Mouse (Mus musculus) testis, adult 2 months (tissue): ENCODE data around the gene Tent5a.

Experiments
- CTCF ChIP-seq: fragments of 200-500 bp; IDR thresholded peaks from 2 replicates; pipeline ENCODE4 v1.5.1; 2012; ENCODE audit warnings: low read depth, mild to moderate bottlenecking, inconsistent platforms, low read length, moderate library complexity; ENCODE audit not compliant: control insufficient read depth, insufficient read depth, insufficient replicate concordance
- POLR2A ChIP-seq: fragments of 200-500 bp; IDR thresholded peaks from 2 replicates; pipeline ENCODE4 v1.6.1; 2012; ENCODE audit warnings: low read depth, mild to moderate bottlenecking, inconsistent platforms, low read length, moderate library complexity; ENCODE audit not compliant: control insufficient read depth

- TF ChIP-seq CTCF (no peak), POLR2A (no peak)
Measured at GRCm38 (mm10) chr9:85331521-85331920, 4.4 kb upstream of the Tent5a start.
